Mouse (Mus musculus) CH12.LX (cell line): ENCODE results near the gene Zfp58. TPM values are rescaled to one million over a fixed set of nuclear protein-coding genes. Genes with fewer than 3 reads are reported as not detected.

Source experiments
- BHLHE40 ChIP-seq: IDR thresholded peaks from 2 replicates; pipeline ENCODE4 v1.6.1; 2011; ENCODE audit warnings: mild to moderate bottlenecking, low read depth, low read length, improper control_type of control experiment
- E2F4 ChIP-seq: IDR thresholded peaks from 2 replicates; pipeline ENCODE4 v1.6.1; 2011; ENCODE audit warnings: low read depth, low read length, improper control_type of control experiment; ENCODE audit not compliant: insufficient replicate concordance
- GABPA ChIP-seq: IDR thresholded peaks from 2 replicates; pipeline ENCODE4 v1.6.1; 2012; ENCODE audit warnings: low read depth, low read length, improper control_type of control experiment, inconsistent platforms; ENCODE audit not compliant: insufficient replicate concordance
- MAX ChIP-seq: IDR thresholded peaks from 2 replicates; pipeline ENCODE4 v1.6.1; 2011; ENCODE audit warnings: low read length, improper control_type of control experiment
- MAZ ChIP-seq: IDR thresholded peaks from 2 replicates; pipeline ENCODE4 v1.6.1; 2012; ENCODE audit warnings: low read depth, mild to moderate bottlenecking, inconsistent platforms, low read length, improper control_type of control experiment, moderate library complexity
- MYC ChIP-seq: IDR thresholded peaks from 2 replicates; pipeline ENCODE4 v1.6.1; 2011; ENCODE audit warnings: low read depth, mild to moderate bottlenecking, improper control_type of control experiment, low read length
- NRF1 ChIP-seq: IDR thresholded peaks from 2 replicates; pipeline ENCODE4 v1.6.1; 2014; ENCODE audit warnings: low read depth, mild to moderate bottlenecking, inconsistent platforms, low read length, improper control_type of control experiment, moderate library complexity
- POLR2A ChIP-seq: IDR thresholded peaks from 2 replicates; pipeline ENCODE4 v1.6.1; 2011; ENCODE audit warnings: low read depth, mild to moderate bottlenecking, improper control_type of control experiment, low read length
- RAD21 ChIP-seq: IDR thresholded peaks from 2 replicates; pipeline ENCODE4 v1.6.1; 2011; ENCODE audit warnings: low read depth, mild to moderate bottlenecking, low read length, improper control_type of control experiment, moderate library complexity
- RCOR1 ChIP-seq: conservative IDR thresholded peaks from 2 replicates; pipeline ENCODE4 v1.6.1; 2012; ENCODE audit warnings: low read depth, mild to moderate bottlenecking, inconsistent platforms, low read length, improper control_type of control experiment
- SIN3A ChIP-seq: IDR thresholded peaks from 2 replicates; pipeline ENCODE4 v1.6.1; 2012; ENCODE audit warnings: low read length, improper control_type of control experiment, inconsistent platforms
- USF1 ChIP-seq: IDR thresholded peaks from 2 replicates; pipeline ENCODE4 v1.6.1; 2014; ENCODE audit warnings: low read depth, mild to moderate bottlenecking, inconsistent platforms, low read length, improper control_type of control experiment
- ZC3H11A ChIP-seq: IDR thresholded peaks from 2 replicates; pipeline ENCODE4 v1.6.1; 2012; ENCODE audit warnings: low read depth, mild to moderate bottlenecking, inconsistent platforms, low read length, improper control_type of control experiment
- polyA plus RNA-seq: library from polyadenylated mRNA; unstranded; fragments of >175 nt; gene quantifications from 2 replicates; pipeline ENCODE4 v1.2.1, GENCODE M21; 2012; ENCODE audit warnings: low read depth; ENCODE audit not compliant: insufficient read length
- total RNA-seq, 2 experiments: library from RNA; depleted of rRNA; stranded (reverse); fragments of 300-350 nt in 1 of 2; fragments of >200 nt in 1 of 2; gene quantifications; 2 replicates each; pipeline ENCODE4 v1.2.3; 2012 to 2014

Gene Zfp58
- total and polyA plus RNA-seq, 3 experiments = 2.9 to 5.9 (median 4.3) TPM

DNA sequence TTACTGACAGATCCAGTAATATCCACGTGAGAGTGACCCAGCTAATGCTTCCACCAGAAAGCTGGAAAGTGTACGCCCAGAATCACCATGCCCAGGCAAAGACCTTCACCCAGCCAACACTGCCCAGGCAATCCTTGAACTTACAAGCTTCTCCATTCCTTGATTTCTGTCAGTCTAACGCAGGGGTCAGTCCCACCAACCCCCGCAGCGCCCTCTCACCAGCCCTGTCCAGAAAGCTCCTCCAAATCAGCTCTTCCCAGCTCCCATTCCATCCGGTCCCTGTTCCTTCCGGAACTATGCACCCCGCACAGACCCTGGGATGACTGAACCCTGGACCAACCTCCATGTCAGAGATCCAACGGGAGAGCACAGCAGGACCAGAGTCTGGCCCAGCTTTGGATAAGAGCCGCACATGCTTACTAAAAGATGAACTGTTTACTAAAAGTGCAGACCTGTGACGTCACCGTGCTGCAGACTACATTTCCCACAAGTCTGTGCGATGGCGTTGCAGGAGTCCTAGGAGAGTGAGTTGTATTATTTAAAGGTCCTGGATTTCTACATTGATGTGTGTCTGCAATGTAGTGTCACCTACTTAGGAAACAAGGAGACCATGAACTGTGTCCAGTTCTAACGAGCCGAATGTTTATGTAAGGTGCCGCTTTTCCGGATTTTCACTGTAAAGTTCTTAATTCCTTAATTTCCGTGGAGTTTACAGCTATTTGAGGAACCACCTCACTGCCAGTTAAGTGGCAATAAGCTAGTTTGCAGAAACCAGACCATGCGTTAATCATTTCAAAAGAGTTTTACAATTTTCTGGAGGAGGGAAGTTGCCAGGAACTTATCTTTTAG lies 49.0 kb downstream of the Zfp58 start, which contains the start of gene Zfp874a (continued):
- TF ChIP-seq MAZ (0 out of 2 replicates have a peak, but pooled peaks have one; percentile 27), NRF1 (peak; percentile 37; the same call in 1 of the 2 replicates), POLR2A (peak; percentile 42), MAX (peak; percentile 65), ZC3H11A (no peak), USF1 (no peak), GABPA (no peak; the same call in 1 of the 2 replicates), RCOR1 (0 out of 2 replicates have a peak, but pooled peaks have one; percentile 19), SIN3A (peak; percentile 97), MYC (peak; percentile 45; the same call in 1 of the 2 replicates), E2F4 (no peak), BHLHE40 (0 out of 2 replicates have a peak, but pooled peaks have one; percentile 12), RAD21 (no peak)
- TF ChIP-seq, all 38 proteins: peak for 18

Other genes starting within 250 kb of the Zfp58 start
- gene Zfp458, start 222.1 kb downstream of the Zfp58 start, total RNA-seq (2012; rRNA removed) = 1.6 and 2.3 TPM in 2 replicates
- gene Zfp458, start 222.1 kb downstream of the Zfp58 start, total RNA-seq (2014; rRNA removed) = 3.2 and 3.3 TPM in 2 replicates
- 1.6 and 2.4 TPM in 2 replicates for gene Zfp458, start 222.1 kb downstream of the Zfp58 start, polyA plus RNA-seq
- 0.97 and 0.98 TPM in 2 replicates for gene Zfp457, start 194.1 kb downstream of the Zfp58 start, total RNA-seq (2012; rRNA removed)
- 0.66 TPM in 1 of 2 replicates, not detected in the other for gene Zfp457, start 194.1 kb downstream of the Zfp58 start, total RNA-seq (2014; rRNA removed)
- gene Zfp457, start 194.1 kb downstream of the Zfp58 start, polyA plus RNA-seq = 0.40 and 0.57 TPM in 2 replicates
- 4.6 and 5.4 TPM in 2 replicates for gene Zfp595, start 168.0 kb downstream of the Zfp58 start, total RNA-seq (2012; rRNA removed)
- gene Zfp595, start 168.0 kb downstream of the Zfp58 start, total RNA-seq (2014; rRNA removed) = 10.1 and 13.7 TPM in 2 replicates
- gene Zfp595, start 168.0 kb downstream of the Zfp58 start, polyA plus RNA-seq = 5.4 and 6.4 TPM in 2 replicates
- 1.0 and 1.1 TPM in 2 replicates for gene Gm28044, start 140.0 kb downstream of the Zfp58 start, total RNA-seq (2012; rRNA removed)
- gene Gm28044, start 140.0 kb downstream of the Zfp58 start, total RNA-seq (2014; rRNA removed) = not detected in 2 replicates
- gene Gm28044, start 140.0 kb downstream of the Zfp58 start, polyA plus RNA-seq = 0.89 and 1.0 TPM in 2 replicates
- 1.8 and 2.3 TPM in 2 replicates for gene Zfp953, start 139.9 kb downstream of the Zfp58 start, total RNA-seq (2012; rRNA removed)
- 4.6 and 5.6 TPM in 2 replicates for gene Zfp953, start 139.9 kb downstream of the Zfp58 start, total RNA-seq (2014; rRNA removed)
- gene Zfp953, start 139.9 kb downstream of the Zfp58 start, polyA plus RNA-seq = 3.6 and 4.2 TPM in 2 replicates
- gene Gm28041, start 124.8 kb downstream of the Zfp58 start, total RNA-seq (2012; rRNA removed) = 1.7 and 2.3 TPM in 2 replicates
- gene Gm28041, start 124.8 kb downstream of the Zfp58 start, total RNA-seq (2014; rRNA removed) = 0.61 and 1.1 TPM in 2 replicates
- 1.8 TPM in 1 of 2 replicates, not detected in the other for gene Gm28041, start 124.8 kb downstream of the Zfp58 start, polyA plus RNA-seq
- gene Zfp456, start 124.7 kb downstream of the Zfp58 start, total RNA-seq (2012; rRNA removed) = 4.7 and 5.1 TPM in 2 replicates
- gene Zfp456, start 124.7 kb downstream of the Zfp58 start, total RNA-seq (2014; rRNA removed) = 7.4 and 8.0 TPM in 2 replicates
- gene Zfp456, start 124.7 kb downstream of the Zfp58 start, polyA plus RNA-seq = 2.4 and 3.6 TPM in 2 replicates
- 8.3 and 9.0 TPM in 2 replicates for gene Zfp429, start 100.7 kb downstream of the Zfp58 start, total RNA-seq (2012; rRNA removed)
- 17.4 and 18.2 TPM in 2 replicates for gene Zfp429, start 100.7 kb downstream of the Zfp58 start, total RNA-seq (2014; rRNA removed)
- 8.0 and 10.5 TPM in 2 replicates for gene Zfp429, start 100.7 kb downstream of the Zfp58 start, polyA plus RNA-seq
- 0.47 and 0.63 TPM in 2 replicates for gene Zfp459, start 79.1 kb downstream of the Zfp58 start, total RNA-seq (2012; rRNA removed)
- gene Zfp459, start 79.1 kb downstream of the Zfp58 start, total RNA-seq (2014; rRNA removed) = 0.12 TPM in 1 of 2 replicates, not detected in the other
- not detected in 2 replicates for gene Zfp459, start 79.1 kb downstream of the Zfp58 start, polyA plus RNA-seq
- gene Zfp874a, start 48.9 kb downstream of the Zfp58 start, total RNA-seq (2012; rRNA removed) = 7.1 and 7.6 TPM in 2 replicates
- 16.8 and 23.6 TPM in 2 replicates for gene Zfp874a, start 48.9 kb downstream of the Zfp58 start, total RNA-seq (2014; rRNA removed)
- 6.1 and 6.5 TPM in 2 replicates for gene Zfp874a, start 48.9 kb downstream of the Zfp58 start, polyA plus RNA-seq
- 4.7 and 4.8 TPM in 2 replicates for gene Zfp874b, start 16.3 kb downstream of the Zfp58 start, total RNA-seq (2012; rRNA removed)
- gene Zfp874b, start 16.3 kb downstream of the Zfp58 start, total RNA-seq (2014; rRNA removed) = 8.0 and 8.7 TPM in 2 replicates
- gene Zfp874b, start 16.3 kb downstream of the Zfp58 start, polyA plus RNA-seq = 1.8 and 2.1 TPM in 2 replicates
- 0.08 TPM in 1 of 2 replicates, not detected in the other for gene Gm26965, start 25.6 kb upstream of the Zfp58 start, total RNA-seq (2012; rRNA removed)
- gene Gm26965, start 25.6 kb upstream of the Zfp58 start, total RNA-seq (2014; rRNA removed) = not detected in 2 replicates
- gene Gm26965, start 25.6 kb upstream of the Zfp58 start, polyA plus RNA-seq = not detected in 2 replicates
- gene Zfp87, start 25.6 kb upstream of the Zfp58 start, total RNA-seq (2012; rRNA removed) = 11.4 and 12.2 TPM in 2 replicates
- gene Zfp87, start 25.6 kb upstream of the Zfp58 start, total RNA-seq (2014; rRNA removed) = 20.7 and 25.0 TPM in 2 replicates
- gene Zfp87, start 25.6 kb upstream of the Zfp58 start, polyA plus RNA-seq = 10.3 and 13.8 TPM in 2 replicates
- gene Zfp748, start 53.3 kb upstream of the Zfp58 start, total RNA-seq (2012; rRNA removed) = 9.1 and 11.5 TPM in 2 replicates
- gene Zfp748, start 53.3 kb upstream of the Zfp58 start, total RNA-seq (2014; rRNA removed) = 14.8 and 16.3 TPM in 2 replicates
- gene Zfp748, start 53.3 kb upstream of the Zfp58 start, polyA plus RNA-seq = 6.6 and 8.1 TPM in 2 replicates
- gene Zfp729b, start 109.2 kb upstream of the Zfp58 start, total RNA-seq (2012; rRNA removed) = 4.8 and 6.4 TPM in 2 replicates
- gene Zfp729b, start 109.2 kb upstream of the Zfp58 start, total RNA-seq (2014; rRNA removed) = 13.4 and 17.9 TPM in 2 replicates
- 6.5 and 6.6 TPM in 2 replicates for gene Zfp729b, start 109.2 kb upstream of the Zfp58 start, polyA plus RNA-seq
- not detected in 2 replicates for gene Gm49345, start 137.2 kb upstream of the Zfp58 start, total RNA-seq (2012; rRNA removed)
- not detected in 2 replicates for gene Gm49345, start 137.2 kb upstream of the Zfp58 start, total RNA-seq (2014; rRNA removed)
- 1.2 and 1.5 TPM in 2 replicates for gene Gm49345, start 137.2 kb upstream of the Zfp58 start, polyA plus RNA-seq
- 3.6 and 3.7 TPM in 2 replicates for gene Zfp729a, start 137.2 kb upstream of the Zfp58 start, total RNA-seq (2012; rRNA removed)
- 11.2 and 12.6 TPM in 2 replicates for gene Zfp729a, start 137.2 kb upstream of the Zfp58 start, total RNA-seq (2014; rRNA removed)
- 4.6 and 4.8 TPM in 2 replicates for gene Zfp729a, start 137.2 kb upstream of the Zfp58 start, polyA plus RNA-seq
- gene Zfp738, start 186.5 kb upstream of the Zfp58 start, total RNA-seq (2012; rRNA removed) = 7.3 TPM in 2 replicates
- 9.4 and 10.3 TPM in 2 replicates for gene Zfp738, start 186.5 kb upstream of the Zfp58 start, total RNA-seq (2014; rRNA removed)
- gene Zfp738, start 186.5 kb upstream of the Zfp58 start, polyA plus RNA-seq = 4.7 and 4.9 TPM in 2 replicates
- gene Zfp65, start 228.6 kb upstream of the Zfp58 start, total RNA-seq (2012; rRNA removed) = 6.5 and 8.1 TPM in 2 replicates
- gene Zfp65, start 228.6 kb upstream of the Zfp58 start, total RNA-seq (2014; rRNA removed) = 13.0 and 16.3 TPM in 2 replicates
- 4.7 and 6.1 TPM in 2 replicates for gene Zfp65, start 228.6 kb upstream of the Zfp58 start, polyA plus RNA-seq